8 mouse cellular contexts compared by ENCODE assay signal in genomic region chr11:19923888-19924756, GRCm38 (mm10). TPM values are rescaled to one million over a fixed set of nuclear protein-coding genes. Genes with fewer than 3 reads are reported as not detected.
DNase-seq lines count a peak whose midpoint lies in the region; ATAC-seq and TF ChIP-seq lines count a peak whose summit lies in the region.

Gene Spred2, plus strand, starts transcription at chr11:19924375.

- H3K36me3 ChIP-seq in erythroblast, embryonic 14.5 days (ENCODE audit: control insufficient read depth), result no peaks in the 10 kb centered on the region
- H3K36me3 ChIP-seq in heart, embryonic 11.5 days (ENCODE audit: control insufficient read depth, insufficient read depth, low read length), result no peaks in the 10 kb centered on the region
- no peaks in the 10 kb centered on the region for H3K36me3 ChIP-seq in kidney, embryonic 16.5 days (ENCODE audit: insufficient read depth, low read length)
- no peaks in the 10 kb centered on the region for H3K36me3 ChIP-seq in liver, embryonic 12.5 days
- H3K36me3 ChIP-seq in stomach, embryonic 15.5 days, result no peaks in the 10 kb centered on the region

- DNase-seq in CD4-positive helper T cell, adult 2 months (ENCODE audit: low read depth, low spot score), result peak; percentile 93
- DNase-seq in brain, embryonic 14.5 days (ENCODE audit: low read depth), result peak; percentile 97
- peak; percentile 79 to 83 for DNase-seq in natural killer cell, adult 2 months (ENCODE audit: low spot score in 2 of 2)

- under 1% methylated on average over 57 of the region's 57 CpGs for WGBS in heart, embryonic 11.5 days (ENCODE audit: insufficient replicate concordance)
- WGBS in kidney, embryonic 16.5 days, result under 1% methylated on average over 56 of the region's 57 CpGs
- under 1% methylated on average over 50 of the region's 57 CpGs for WGBS in liver, embryonic 12.5 days (ENCODE audit: insufficient replicate concordance)
- WGBS in stomach, embryonic 15.5 days, result under 1% methylated on average over 56 of the region's 57 CpGs

- peak within 1 kb of the TSS; percentile 94 for H3K4me3 ChIP-seq in erythroblast, embryonic 14.5 days (replicated peaks)
- peak within 1 kb of the TSS; percentile 96 for H3K4me3 ChIP-seq in heart, embryonic 11.5 days (ENCODE audit: low read depth, low read length)
- H3K4me3 ChIP-seq in kidney, embryonic 16.5 days (ENCODE audit: low read length), result peak within 1 kb of the TSS; percentile 91
- peak within 1 kb of the TSS; percentile 94 for H3K4me3 ChIP-seq in liver, embryonic 12.5 days
- peak within 1 kb of the TSS; percentile 96 for H3K4me3 ChIP-seq in stomach, embryonic 15.5 days (replicated peaks)

- peak; percentile 37 for ATAC-seq in heart, embryonic 11.5 days (replicated peaks; ENCODE audit: insufficient number of reproducible peaks, low FRiP score, low TSS enrichment)
- ATAC-seq in kidney, embryonic 16.5 days (ENCODE audit: low FRiP score, low TSS enrichment), result peak; percentile 57
- peak; percentile 62 for ATAC-seq in liver, embryonic 12.5 days
- ATAC-seq in stomach, embryonic 15.5 days (ENCODE audit: insufficient read depth, low FRiP score, low read depth), result peak; percentile 67

- peak within 1 kb of the TSS; percentile 95 for H3K9ac ChIP-seq in heart, embryonic 11.5 days (ENCODE audit: low read depth, low read length)
- H3K9ac ChIP-seq in kidney, embryonic 16.5 days (replicated peaks; ENCODE audit: low read length), result peak within 1 kb of the TSS; percentile 92
- peak within 1 kb of the TSS; percentile 92 for H3K9ac ChIP-seq in liver, embryonic 12.5 days
- H3K9ac ChIP-seq in stomach, embryonic 15.5 days, result peak within 1 kb of the TSS; percentile 77

- no peaks in the 10 kb centered on the region for H3K9me3 ChIP-seq in erythroblast, embryonic 14.5 days (ENCODE audit: control insufficient read depth, low read length)
- H3K9me3 ChIP-seq in heart, embryonic 11.5 days (replicated peaks; ENCODE audit: control insufficient read depth, low read length), result no peaks in the 10 kb centered on the region
- H3K9me3 ChIP-seq in kidney, embryonic 16.5 days (ENCODE audit: low read length), result no peaks in the 10 kb centered on the region
- no peaks in the 10 kb centered on the region for H3K9me3 ChIP-seq in liver, embryonic 12.5 days (replicated peaks)
- H3K9me3 ChIP-seq in stomach, embryonic 15.5 days, result no peaks in the 10 kb centered on the region

- peak within 1 kb of the TSS; percentile 71 for H3K4me2 ChIP-seq in heart, embryonic 11.5 days
- peak within 1 kb of the TSS; percentile 68 for H3K4me2 ChIP-seq in kidney, embryonic 16.5 days (replicated peaks; ENCODE audit: low read depth, low read length)
- H3K4me2 ChIP-seq in liver, embryonic 12.5 days, result peak within 1 kb of the TSS; percentile 95
- H3K4me2 ChIP-seq in stomach, embryonic 15.5 days, result peak within 1 kb of the TSS; percentile 69

- H3K27ac ChIP-seq in heart, embryonic 11.5 days (ENCODE audit: low read depth, low read length), result peak within 1 kb of the TSS; percentile 95
- peak within 1 kb of the TSS; percentile 97 for H3K27ac ChIP-seq in kidney, embryonic 16.5 days (ENCODE audit: low read length)
- peak within 1 kb of the TSS; percentile 89 for H3K27ac ChIP-seq in liver, embryonic 12.5 days
- H3K27ac ChIP-seq in stomach, embryonic 15.5 days, result peak within 1 kb of the TSS; percentile 94

- H3K4me1 ChIP-seq in erythroblast, embryonic 14.5 days (ENCODE audit: control insufficient read depth), result peaks cover 66% of the 10 kb centered on the region
- peaks cover 11% of the 10 kb centered on the region for H3K4me1 ChIP-seq in heart, embryonic 11.5 days (ENCODE audit: control insufficient read depth, insufficient read depth, low read length)
- peaks cover 29% of the 10 kb centered on the region for H3K4me1 ChIP-seq in kidney, embryonic 16.5 days (ENCODE audit: insufficient read depth, low read length)
- peaks cover 59% of the 10 kb centered on the region for H3K4me1 ChIP-seq in liver, embryonic 12.5 days
- peaks cover 17% of the 10 kb centered on the region for H3K4me1 ChIP-seq in stomach, embryonic 15.5 days

- peak; percentile 42; the same call in 1 of the 2 replicates for TF ChIP-seq CTCF in brain, embryonic 14.5 days (IDR thresholded peaks at IDR 0.05; ENCODE audit: borderline replicate concordance, extremely low read depth, insufficient read depth, insufficient read length)

- H3K27me3 ChIP-seq in erythroblast, embryonic 14.5 days (ENCODE audit: control insufficient read depth), result peaks cover 10% of the 10 kb centered on the region
- H3K27me3 ChIP-seq in heart, embryonic 11.5 days (ENCODE audit: control insufficient read depth, insufficient read depth, low read length), result no peaks in the 10 kb centered on the region
- H3K27me3 ChIP-seq in kidney, embryonic 16.5 days (ENCODE audit: insufficient read depth, low read length), result no peaks in the 10 kb centered on the region
- H3K27me3 ChIP-seq in liver, embryonic 12.5 days (replicated peaks), result no peaks in the 10 kb centered on the region
- no peaks in the 10 kb centered on the region for H3K27me3 ChIP-seq in stomach, embryonic 15.5 days (replicated peaks)

- peak; percentile 35; the same call in 1 of the 2 replicates for TF ChIP-seq POLR2A in brain, embryonic 14.5 days (IDR thresholded peaks at IDR 0.05; ENCODE audit: borderline replicate concordance, extremely low read depth, insufficient read depth, insufficient read length, poor library complexity, severe bottlenecking)

RNA-seq across cellular contexts. Expression of gene Spred2, which starts in this region (rescaled TPM):
- 15.7 and 22.4 TPM in 2 replicates for polyA plus RNA-seq in brain, embryonic 14.5 days (2012; rRNA removed)
- polyA plus RNA-seq in erythroblast, embryonic 14.5 days (2012), result 0.47 and 0.58 TPM in 2 replicates
- polyA plus RNA-seq in heart, embryonic 11.5 days (2014; fragmentation: Nextera tagmentation; extraction: Ambion mirVana), result 4.4 and 4.7 TPM in 2 replicates
- 8.3 and 9.0 TPM in 2 replicates for polyA plus RNA-seq in kidney, embryonic 16.5 days (2015; fragmentation: Nextera tagmentation; extraction: Ambion mirVana)
- 2.9 and 3.6 TPM in 2 replicates for polyA plus RNA-seq in liver, embryonic 12.5 days (2016; fragmentation: Nextera tagmentation; extraction: Ambion mirVana)
- 7.0 and 7.4 TPM in 2 replicates for polyA plus RNA-seq in stomach, embryonic 15.5 days (2015; fragmentation: Nextera tagmentation; extraction: Ambion mirVana)

Comparison
In these comparisons a context has a peak if more than half of its experiments do, and no peak if none do; other contexts are left out.
1. Peak in every context shown above with its lines: DNase-seq, ATAC-seq, H3K4me3 ChIP-seq and H3K27ac ChIP-seq.